Mouse (Mus musculus) heart, postnatal 0 days (tissue): ENCODE results near the gene Oca2.

ENCODE experiments used
- CTCF ChIP-seq: IDR thresholded peaks from 2 replicates; pipeline ENCODE4 v1.5.1; 2016; ENCODE audit warnings: antibody characterized with exemption, control low read depth, low read depth
- EP300 ChIP-seq: IDR thresholded peaks from 2 replicates; pipeline ENCODE4 v1.6.1; 2016; ENCODE audit warnings: antibody characterized with exemption, low read depth

DNA sequence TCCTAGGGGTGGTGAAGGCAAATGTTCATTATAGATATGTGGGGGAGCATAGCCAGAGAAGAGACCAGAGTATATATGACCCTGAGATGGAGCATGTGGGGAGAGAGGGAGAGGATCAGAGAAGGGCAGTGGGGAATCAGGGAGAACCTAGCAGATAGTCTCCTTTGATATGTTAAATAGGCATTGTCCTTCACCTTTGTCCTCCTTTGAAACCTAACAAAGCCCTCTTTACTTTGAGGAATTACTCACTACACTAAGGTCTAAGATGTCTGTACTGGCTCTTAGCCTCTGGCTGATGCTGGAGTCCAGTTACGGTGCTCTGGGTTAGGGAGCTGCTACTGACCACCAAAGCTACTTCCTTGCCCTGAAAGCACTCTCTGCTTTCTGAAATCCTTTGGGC is 279.0 kb downstream of the Oca2 start:
- no peak for TF ChIP-seq CTCF
- TF ChIP-seq EP300, result no peak
